Mouse (Mus musculus) lung, adult 10 weeks (tissue): ENCODE data around the gene Olfr146. TPM values are rescaled to one million over a fixed set of nuclear protein-coding genes. Genes with fewer than 3 reads are reported as not detected.

ENCODE experiments used
- polyA plus RNA-seq: library from polyadenylated mRNA; stranded (reverse); fragments of 350-450 nt; fragmentation: Illumina TruSeq; extraction: RNeasy Lipid Tissue Mini Kit (QIAGEN cat#74804); gene quantifications from one replicate; pipeline ENCODE4 v1.2.3, GENCODE M21; 2014; ENCODE audit warnings: low read depth, low replicate concordance; ENCODE audit not compliant: insufficient read depth

Gene Olfr146
- not detected for polyA plus RNA-seq

DNA sequence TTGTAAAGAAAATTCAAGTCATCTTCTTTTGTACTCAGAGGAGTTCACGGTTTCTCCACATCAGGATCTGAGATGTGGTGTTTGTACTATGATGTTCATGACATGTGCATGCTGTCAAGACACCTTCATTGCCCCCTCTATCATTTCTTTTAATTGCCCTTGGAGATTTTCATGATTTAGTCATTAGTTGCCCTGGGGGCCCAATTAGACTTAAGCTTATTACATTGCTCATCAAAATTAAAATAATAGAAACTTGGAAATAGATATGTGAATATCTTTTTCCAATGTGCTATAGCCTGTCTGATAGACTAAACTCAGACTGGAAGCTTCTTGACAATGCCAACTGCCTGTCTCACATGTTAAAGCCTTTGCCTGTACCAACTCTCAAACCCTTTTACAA lies at the start of gene Olfr146:
Gene Olfr146, minus strand, starts transcription at position 101 of the 400 bp plus-strand sequence.

DNA sequence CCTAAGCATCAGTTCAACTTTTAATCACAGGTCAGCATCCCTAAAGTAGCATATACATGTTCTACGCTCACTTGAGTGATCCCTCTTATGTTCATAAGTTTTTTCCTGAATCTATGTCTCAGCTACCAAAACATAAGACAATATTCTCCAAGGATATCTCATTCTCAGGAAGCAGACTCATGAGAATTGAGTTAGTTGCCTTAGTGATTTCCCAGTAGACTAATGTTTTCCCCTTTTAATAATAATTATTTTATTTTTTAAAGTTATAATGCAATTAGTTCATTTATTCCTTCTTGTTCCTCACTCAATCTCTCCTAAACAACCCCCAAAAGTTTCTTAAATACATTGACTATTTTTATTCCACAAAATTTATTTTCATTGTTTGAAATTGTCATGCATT lies 41.7 kb upstream of the Olfr146 start, which contains the start of gene Olfr937:
Gene Olfr937, minus strand, starts transcription at position 101 of the 400 bp plus-strand sequence.

DNA sequence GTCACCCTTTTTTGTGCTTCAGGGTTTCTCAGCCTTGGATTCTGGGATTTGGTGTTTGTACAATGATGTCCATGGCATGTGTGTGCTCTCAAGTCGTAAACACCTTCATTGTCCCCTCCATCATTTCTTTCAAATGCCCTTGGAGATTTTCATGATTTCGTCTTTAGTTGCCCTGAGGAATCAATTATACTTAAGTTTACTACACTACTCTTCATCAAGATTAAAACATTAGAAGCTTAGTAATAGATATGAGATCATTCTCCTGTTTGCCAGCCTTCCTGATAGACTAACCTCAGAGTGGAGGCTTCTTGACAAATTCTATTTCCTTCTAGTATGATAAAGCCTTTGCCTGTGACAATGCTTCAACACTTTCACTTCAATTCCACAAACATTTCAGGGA lies 23.6 kb downstream of the Olfr146 start, which contains the start of gene Olfr935:
Gene Olfr935, minus strand, starts transcription at position 101 of the 400 bp plus-strand sequence.

DNA sequence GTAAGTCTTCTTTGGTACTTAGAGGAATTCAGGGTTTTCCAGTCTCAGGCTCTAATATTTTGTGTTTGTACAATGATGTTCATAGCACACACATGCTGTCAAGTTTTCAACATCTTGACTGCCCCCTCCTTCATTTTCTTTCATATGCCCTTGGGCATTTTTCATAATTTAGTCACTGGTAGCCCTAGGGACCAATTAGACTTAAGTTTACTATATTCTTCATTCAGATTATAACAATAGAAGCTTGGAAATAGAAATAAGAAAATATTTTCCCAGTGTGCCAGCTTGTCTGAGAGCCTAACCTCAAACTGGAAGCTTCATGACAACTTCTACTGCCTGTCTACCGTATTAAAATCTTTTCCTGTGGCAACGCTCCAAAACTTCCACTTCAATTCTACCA lies 35.0 kb downstream of the Olfr146 start, which contains the start of gene Olfr934:
Gene Olfr934, minus strand, starts transcription at position 101 of the 400 bp plus-strand sequence.

DNA sequence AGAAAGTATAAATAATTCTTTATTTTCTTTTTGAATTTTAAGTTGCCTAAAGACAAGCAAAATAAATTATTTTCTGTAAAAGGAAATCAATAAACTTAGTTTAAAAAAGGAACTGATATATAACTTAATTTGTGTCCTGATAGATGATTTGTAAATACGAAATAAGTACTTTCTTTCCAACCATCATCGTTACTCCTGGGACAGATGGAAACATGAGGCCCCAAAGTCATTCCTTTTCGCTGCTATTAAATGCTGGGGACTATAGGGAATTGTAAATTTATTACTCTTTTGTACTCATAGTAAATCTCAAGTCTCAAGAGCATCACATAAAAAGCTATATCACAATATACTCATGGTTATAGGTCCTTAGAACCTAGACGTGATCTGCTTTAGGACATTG lies 51.2 kb downstream of the Olfr146 start, which contains the start of gene Olfr933:
Gene Olfr933, plus strand, starts transcription at position 301 of the 400 bp plus-strand sequence.

Other genes with a start within 250 kb of the Olfr146 start
- not detected for gene Olfr922, start 208.8 kb downstream of the Olfr146 start, polyA plus RNA-seq
- gene Olfr923, start 196.8 kb downstream of the Olfr146 start, polyA plus RNA-seq: not detected
- not detected for gene Olfr924, start 178.9 kb downstream of the Olfr146 start, polyA plus RNA-seq
- gene Olfr26, start 168.3 kb downstream of the Olfr146 start, polyA plus RNA-seq: not detected
- not detected for gene Olfr926, start 146.3 kb downstream of the Olfr146 start, polyA plus RNA-seq
- not detected for gene Olfr930, start 93.6 kb downstream of the Olfr146 start, polyA plus RNA-seq
- not detected for gene Olfr933, start 51.1 kb downstream of the Olfr146 start, polyA plus RNA-seq
- not detected for gene Olfr934, start 35.1 kb downstream of the Olfr146 start, polyA plus RNA-seq
- not detected for gene Olfr935, start 23.7 kb downstream of the Olfr146 start, polyA plus RNA-seq
- gene Olfr937, start 41.6 kb upstream of the Olfr146 start, polyA plus RNA-seq: not detected
- gene Olfr938, start 55.5 kb upstream of the Olfr146 start, polyA plus RNA-seq: not detected
- gene Olfr27, start 104.8 kb upstream of the Olfr146 start, polyA plus RNA-seq: not detected
- gene Olfr943, start 142.9 kb upstream of the Olfr146 start, polyA plus RNA-seq: not detected
- gene Olfr944, start 178.5 kb upstream of the Olfr146 start, polyA plus RNA-seq: not detected
- not detected for gene Olfr1537, start 226.6 kb upstream of the Olfr146 start, polyA plus RNA-seq